Mouse (Mus musculus) testis, postnatal 14 days (tissue): ENCODE data around the gene Alkbh3.
A peak's percentile ranks its signal among the peaks of the same experiment; 100 is the strongest.

Experiments used
- DNase-seq: peaks from one replicate; pipeline ENCODE4 v3.0.0; 2021; ENCODE audit warnings: low spot score

Gene Alkbh3

GRCm38 (mm10) chr2:93992810-93993209, 17.8 kb downstream of the Alkbh3 start:
- no peak for DNase-seq

GRCm38 (mm10) chr2:93992259-93992658, 18.3 kb downstream of the Alkbh3 start:
- DNase-seq: no peak

GRCm38 (mm10) chr2:93991336-93991735, 19.3 kb downstream of the Alkbh3 start:
- no peak for DNase-seq

GRCm38 (mm10) chr2:93988440-93988839, 22.2 kb downstream of the Alkbh3 start:
- no peak for DNase-seq

- DNase-seq: no peak
These were observed 28.0 kb downstream of the Alkbh3 start for GRCm38 (mm10) chr2:93982457-93983235.

- no peak for DNase-seq
These were observed 31.1 kb downstream of the Alkbh3 start for GRCm38 (mm10) chr2:93979249-93980120.

DNA sequence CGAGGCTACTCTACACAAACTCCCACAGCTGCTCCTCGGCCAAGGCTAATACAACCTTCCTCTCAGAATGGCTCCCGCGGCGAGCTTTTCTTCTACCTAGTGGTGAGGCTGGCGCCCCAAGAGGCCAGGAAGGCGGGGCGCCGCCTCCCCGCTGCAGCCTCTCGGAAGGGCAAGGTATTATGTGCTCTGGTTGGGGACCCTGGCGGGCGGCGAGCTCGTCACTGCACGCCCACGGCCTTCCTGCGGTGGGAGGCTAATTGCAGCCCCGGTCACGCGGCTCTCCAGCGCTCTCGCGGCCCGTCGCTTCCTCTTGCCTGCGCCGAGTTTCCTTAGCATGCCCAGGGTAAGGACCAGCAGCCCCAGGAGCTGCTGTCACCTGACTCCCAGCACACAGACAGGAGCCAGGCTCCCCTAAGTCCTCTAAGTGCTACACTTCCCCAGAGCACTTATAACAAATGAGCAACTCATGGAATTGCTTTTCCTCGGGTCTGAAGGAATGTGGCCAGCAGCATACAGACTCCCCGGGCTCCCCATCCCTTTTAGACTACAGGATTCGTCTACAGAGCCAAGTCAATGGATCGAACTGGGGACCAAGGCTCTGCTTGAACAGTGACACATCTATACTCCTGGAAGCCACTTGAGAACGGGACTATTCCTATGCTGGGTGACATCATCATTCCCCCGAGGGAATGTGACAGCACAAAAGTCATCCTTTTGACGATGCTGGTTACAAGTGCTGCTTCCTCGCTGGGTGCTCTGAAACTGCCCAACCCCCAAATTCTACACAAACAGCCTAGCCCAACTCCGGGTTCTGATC, 34.0 kb downstream of the Alkbh3 start:
- peak; percentile 27 for DNase-seq

DNA sequence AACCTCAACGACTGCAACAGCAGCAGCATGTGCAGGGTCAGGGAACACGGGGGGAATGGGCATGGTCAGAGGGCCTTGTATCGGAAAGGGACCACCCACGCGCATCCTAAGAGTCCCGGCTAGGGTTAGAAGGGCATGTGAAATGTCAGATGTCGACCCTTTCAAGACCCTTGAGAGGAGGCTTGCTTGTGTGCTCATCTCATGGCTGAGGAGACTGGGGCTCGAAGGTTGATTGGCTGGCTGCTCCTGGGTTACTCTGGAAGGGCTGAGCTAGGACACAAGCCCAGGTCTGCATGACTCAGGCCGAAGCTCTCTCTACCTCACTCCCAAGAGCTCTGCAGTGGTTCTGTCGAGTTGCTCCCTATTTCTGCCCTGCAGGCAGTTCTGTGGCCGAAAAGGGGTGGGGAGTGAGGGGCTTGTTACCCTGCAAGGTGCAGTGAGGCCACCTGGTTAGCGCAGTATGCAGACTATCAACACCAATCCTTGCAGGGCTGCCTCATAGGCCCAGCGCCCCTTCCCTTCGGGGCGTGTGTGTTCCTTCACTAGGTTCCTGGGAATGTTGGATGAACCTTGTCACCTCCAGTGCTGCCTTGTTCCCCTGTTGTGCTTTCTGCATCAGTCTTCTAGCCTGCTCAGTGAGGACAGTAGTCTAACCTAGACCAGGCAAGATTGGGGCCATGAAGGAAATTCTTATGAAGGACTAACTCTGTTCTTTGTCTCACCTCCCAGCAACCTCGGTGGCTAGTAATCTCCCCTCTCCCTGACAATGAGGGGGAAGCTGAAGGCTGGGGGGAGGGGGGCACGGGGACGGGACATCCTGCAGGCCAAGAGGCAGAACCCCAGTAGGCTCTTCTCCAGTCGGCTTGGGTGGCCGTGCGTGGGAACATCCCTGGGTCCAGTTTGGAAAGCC, 34.8 kb downstream of the Alkbh3 start:
- DNase-seq: no peak

DNA sequence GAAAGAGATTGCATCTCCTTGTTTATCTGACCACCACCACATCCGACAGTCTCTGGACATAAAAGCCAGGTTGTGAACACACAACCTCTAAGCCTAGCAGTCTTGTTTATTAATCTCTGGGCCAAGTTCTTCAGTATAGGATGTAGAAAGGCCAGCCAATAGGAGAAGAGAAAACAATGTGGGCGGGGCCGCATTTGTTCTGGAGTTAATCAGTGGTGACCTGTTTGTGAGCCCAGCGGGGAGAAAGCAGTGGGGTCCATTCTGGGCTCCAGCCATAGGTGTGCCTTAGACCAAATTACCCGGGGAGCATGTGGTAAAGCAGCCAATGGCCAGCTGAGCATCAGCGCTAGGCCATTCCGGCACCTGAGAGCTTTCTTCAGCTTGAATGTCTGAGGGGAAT, 35.6 kb downstream of the Alkbh3 start:
- DNase-seq: no peak

DNA sequence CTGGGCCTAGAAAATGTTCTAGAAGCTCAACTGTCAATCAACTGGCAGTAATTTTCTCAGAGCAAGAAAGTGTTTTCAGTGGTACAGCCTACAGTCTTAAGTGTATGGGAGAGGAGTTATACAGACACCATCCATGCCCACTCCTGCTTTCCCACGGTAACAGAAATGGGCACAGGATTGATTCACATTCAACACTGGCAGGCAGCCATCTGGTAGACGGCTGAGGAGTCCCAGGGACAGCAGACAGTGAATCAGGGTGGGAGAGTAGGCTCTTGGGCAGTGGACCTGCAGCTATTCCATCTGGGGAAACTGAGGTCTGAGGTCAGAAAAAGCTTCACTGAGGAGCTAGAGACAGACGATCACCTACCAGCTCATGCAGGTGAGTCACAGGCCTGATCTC, 39.0 kb downstream of the Alkbh3 start:
- DNase-seq: no peak

GRCm38 (mm10) chr2:93964494-93965160, 46.0 kb downstream of the Alkbh3 start:
- no peak for DNase-seq

DNA sequence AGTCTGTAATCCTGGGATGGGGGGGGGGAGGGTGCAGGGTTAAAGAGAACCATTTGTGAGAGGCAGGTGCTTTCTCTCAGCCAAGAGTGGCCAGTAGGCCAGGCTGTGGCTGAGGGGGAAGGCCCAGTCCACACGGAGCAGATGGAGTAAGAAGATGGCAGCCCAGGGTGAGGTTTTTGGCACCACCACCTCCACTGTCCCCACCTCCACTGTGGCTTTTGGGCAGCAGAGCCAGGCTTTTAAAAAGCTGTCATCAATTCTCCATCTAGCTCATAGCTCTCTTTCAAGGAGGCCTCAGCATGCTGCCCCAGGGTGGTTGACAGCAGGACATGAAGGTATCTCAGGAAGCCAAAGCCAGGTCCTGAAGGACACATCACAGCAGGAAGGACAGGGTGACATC, 46.8 kb downstream of the Alkbh3 start:
- no peak for DNase-seq

- no peak for DNase-seq
These were observed 48.9 kb downstream of the Alkbh3 start for GRCm38 (mm10) chr2:93961716-93962115.

GRCm38 (mm10) chr2:93959346-93959745, 51.3 kb downstream of the Alkbh3 start:
- DNase-seq: no peak

DNA sequence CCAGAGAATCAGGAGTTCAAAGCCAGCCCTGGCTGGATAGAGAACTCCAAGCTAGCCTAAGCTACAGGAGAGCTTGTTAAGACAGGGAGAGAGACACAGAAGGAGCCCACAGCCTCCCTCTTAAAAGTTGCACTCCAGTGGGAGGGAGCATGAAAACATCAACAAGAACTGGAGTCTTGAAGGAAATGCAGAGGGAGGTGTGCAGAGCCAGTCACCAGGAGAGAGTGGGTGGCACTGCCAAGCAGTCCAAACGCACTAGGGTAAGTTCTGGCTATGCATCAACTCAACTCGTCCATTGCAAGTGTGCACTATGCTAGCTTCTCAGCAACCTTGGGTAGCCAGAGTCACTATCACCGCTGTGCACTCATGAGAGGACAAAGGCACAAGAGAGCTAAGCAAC, 52.4 kb downstream of the Alkbh3 start:
- DNase-seq: no peak

DNA sequence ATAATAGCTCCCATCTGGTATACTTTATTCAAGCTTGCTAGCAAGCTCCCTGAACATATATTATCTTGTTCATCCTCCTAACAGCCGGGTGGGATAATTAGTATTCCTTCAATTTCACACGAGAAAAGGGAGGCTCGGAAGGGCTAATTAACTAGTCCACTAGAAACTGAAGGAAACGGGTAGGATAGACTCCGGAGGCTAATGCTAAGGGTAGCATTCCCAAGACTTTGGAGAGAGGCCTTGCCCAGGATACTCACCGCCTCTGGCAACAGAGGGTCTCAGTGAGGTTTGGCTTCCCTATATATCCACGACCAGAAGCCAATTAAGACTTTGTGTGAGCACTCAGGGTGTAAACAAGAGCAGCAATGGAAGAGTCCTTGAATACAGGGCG, 52.8 kb downstream of the Alkbh3 start:
- no peak for DNase-seq

- no peak for DNase-seq
These were observed 53.5 kb downstream of the Alkbh3 start, which contains the start of gene Gm13889 for GRCm38 (mm10) chr2:93956908-93957784. Gene Gm13889, minus strand, starts transcription at chr2:93957201.

- peak; percentile 39 for DNase-seq
These were observed 54.2 kb downstream of the Alkbh3 start for GRCm38 (mm10) chr2:93956331-93956801.

- no peak for DNase-seq
These were observed 54.7 kb downstream of the Alkbh3 start for GRCm38 (mm10) chr2:93955886-93956285.
